Mouse (Mus musculus): ENCODE data around the gene Ctnna2. TPM values are rescaled to one million over a fixed set of nuclear protein-coding genes. Genes with fewer than 3 reads are reported as not detected.

Gene Ctnna2
- polyA plus RNA-seq, 1 experiment, result 0.70 TPM

- no peaks in the 10 kb centered on the region for H3K4me1 ChIP-seq (replicated peaks; ENCODE audit: control insufficient read depth, insufficient read depth, low read length)
- DNase-seq, result no peak
- 91% methylated on average over 3 of the region's 3 CpGs for WGBS
- no peaks in the 10 kb centered on the region for H3K27me3 ChIP-seq (ENCODE audit: control insufficient read depth, insufficient read depth, low read length)
- no peak overlapping the region for H3K4me3 ChIP-seq (ENCODE audit: control insufficient read depth, insufficient read depth, low read length)
- H3K36me3 ChIP-seq (ENCODE audit: control insufficient read depth, insufficient read depth, low read length), result no peaks in the 10 kb centered on the region
- H3K27ac ChIP-seq (ENCODE audit: control insufficient read depth, insufficient read depth, low read length), result no peak overlapping the region
- TF ChIP-seq POLR2A (IDR thresholded peaks at IDR 0.05; ENCODE audit: control insufficient read depth, extremely low read depth, insufficient read depth, low read length, poor library complexity), result no peak
- no peak for TF ChIP-seq CTCF (IDR thresholded peaks at IDR 0.05; ENCODE audit: borderline replicate concordance, control insufficient read depth, extremely low read depth, insufficient read depth, low read length, poor library complexity)
These were observed 714.3 kb downstream of the Ctnna2 start for GRCm38 (mm10) chr6:77265163-77265562.

DNA sequence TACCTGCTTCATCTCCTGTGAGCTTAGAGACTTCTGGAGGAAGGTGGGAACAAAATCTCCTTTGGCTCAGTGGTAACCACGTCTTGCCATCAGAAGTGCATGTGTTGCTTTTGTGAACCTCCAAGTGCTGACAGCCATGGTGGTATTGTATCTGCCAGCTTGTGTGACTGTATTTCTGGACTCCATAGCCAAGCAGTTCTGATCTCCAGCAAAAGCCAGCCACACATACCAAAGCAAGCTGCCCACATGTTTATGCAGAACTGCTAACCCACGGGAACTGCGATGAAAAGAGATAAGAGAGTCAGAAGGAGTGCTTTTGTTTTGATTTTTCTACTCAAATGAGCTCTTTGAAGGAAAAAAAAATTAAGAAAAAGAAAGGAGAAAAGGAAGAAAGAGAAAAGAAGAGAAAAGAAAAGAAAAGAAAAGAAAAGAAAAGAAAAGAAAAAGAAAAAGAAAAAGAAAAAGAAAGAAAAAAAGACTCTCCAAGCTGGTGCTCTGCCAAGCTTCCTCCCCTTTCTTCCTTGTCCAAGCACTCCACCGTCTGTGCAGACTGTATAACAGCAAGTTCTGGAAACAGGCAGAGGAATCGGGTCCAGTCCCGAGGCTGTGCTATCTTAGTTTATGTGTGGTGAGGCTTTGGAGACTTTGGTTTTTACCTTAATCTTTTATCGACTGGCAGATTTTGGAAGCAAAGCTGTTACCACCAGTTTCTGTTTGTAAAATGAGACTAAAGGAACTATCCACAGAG lies 722.0 kb downstream of the Ctnna2 start:
- H3K4me1 ChIP-seq (replicated peaks; ENCODE audit: control insufficient read depth, insufficient read depth, low read length), result no peaks in the 10 kb centered on the region
- no peak for DNase-seq
- no peak overlapping the region for H3K27ac ChIP-seq (ENCODE audit: control insufficient read depth, insufficient read depth, low read length)
- WGBS, result 39% methylated on average over 7 of the region's 7 CpGs
- H3K27me3 ChIP-seq (ENCODE audit: control insufficient read depth, insufficient read depth, low read length), result no peaks in the 10 kb centered on the region
- no peak overlapping the region for H3K4me3 ChIP-seq (ENCODE audit: control insufficient read depth, insufficient read depth, low read length)
- no peaks in the 10 kb centered on the region for H3K36me3 ChIP-seq (ENCODE audit: control insufficient read depth, insufficient read depth, low read length)
- TF ChIP-seq POLR2A (IDR thresholded peaks at IDR 0.05; ENCODE audit: control insufficient read depth, extremely low read depth, insufficient read depth, low read length, poor library complexity) (no peak), CTCF (IDR thresholded peaks at IDR 0.05; ENCODE audit: borderline replicate concordance, control insufficient read depth, extremely low read depth, insufficient read depth, low read length, poor library complexity) (no peak)

- DNase-seq, result no peak
- no peaks in the 10 kb centered on the region for H3K4me1 ChIP-seq (replicated peaks; ENCODE audit: control insufficient read depth, insufficient read depth, low read length)
- H3K27me3 ChIP-seq (ENCODE audit: control insufficient read depth, insufficient read depth, low read length), result no peaks in the 10 kb centered on the region
- no peak overlapping the region for H3K27ac ChIP-seq (ENCODE audit: control insufficient read depth, insufficient read depth, low read length)
- no peaks in the 10 kb centered on the region for H3K36me3 ChIP-seq (ENCODE audit: control insufficient read depth, insufficient read depth, low read length)
- WGBS, result 82% methylated on average over 4 of the region's 4 CpGs
- H3K4me3 ChIP-seq (ENCODE audit: control insufficient read depth, insufficient read depth, low read length), result no peak overlapping the region
- no peak for TF ChIP-seq CTCF (IDR thresholded peaks at IDR 0.05; ENCODE audit: borderline replicate concordance, control insufficient read depth, extremely low read depth, insufficient read depth, low read length, poor library complexity)
- TF ChIP-seq POLR2A (IDR thresholded peaks at IDR 0.05; ENCODE audit: control insufficient read depth, extremely low read depth, insufficient read depth, low read length, poor library complexity), result no peak
These were observed 723.2 kb downstream of the Ctnna2 start for GRCm38 (mm10) chr6:77256348-77256747.

DNA sequence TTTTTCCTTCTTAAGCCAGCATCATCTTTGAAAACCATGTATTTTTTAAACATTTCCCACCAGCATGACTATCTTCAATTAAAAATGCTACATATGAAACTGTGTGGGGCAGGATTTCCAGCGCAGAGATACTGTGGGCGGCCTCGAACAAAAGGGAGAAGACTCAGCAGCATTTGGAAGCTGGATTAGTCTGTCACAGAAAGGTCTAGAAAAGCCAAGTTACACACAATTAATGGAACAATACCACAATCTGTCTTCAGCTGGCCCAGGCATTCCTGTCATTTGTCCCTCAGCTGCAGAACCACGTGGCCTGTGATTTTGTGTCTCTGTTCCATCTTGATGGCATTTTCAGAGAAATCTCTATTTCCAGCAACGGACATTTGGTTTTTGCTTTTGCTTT lies 726.0 kb downstream of the Ctnna2 start:
- TF ChIP-seq POLR2A (IDR thresholded peaks at IDR 0.05; ENCODE audit: control insufficient read depth, extremely low read depth, insufficient read depth, low read length, poor library complexity) (no peak), CTCF (IDR thresholded peaks at IDR 0.05; ENCODE audit: borderline replicate concordance, control insufficient read depth, extremely low read depth, insufficient read depth, low read length, poor library complexity) (no peak)
- no peaks in the 10 kb centered on the region for H3K27me3 ChIP-seq (ENCODE audit: control insufficient read depth, insufficient read depth, low read length)
- no peak for DNase-seq
- no peak overlapping the region for H3K4me3 ChIP-seq (ENCODE audit: control insufficient read depth, insufficient read depth, low read length)
- H3K4me1 ChIP-seq (replicated peaks; ENCODE audit: control insufficient read depth, insufficient read depth, low read length), result no peaks in the 10 kb centered on the region
- WGBS, result 82% methylated on average over 5 of the region's 5 CpGs
- no peaks in the 10 kb centered on the region for H3K36me3 ChIP-seq (ENCODE audit: control insufficient read depth, insufficient read depth, low read length)
- H3K27ac ChIP-seq (ENCODE audit: control insufficient read depth, insufficient read depth, low read length), result no peak overlapping the region

DNA sequence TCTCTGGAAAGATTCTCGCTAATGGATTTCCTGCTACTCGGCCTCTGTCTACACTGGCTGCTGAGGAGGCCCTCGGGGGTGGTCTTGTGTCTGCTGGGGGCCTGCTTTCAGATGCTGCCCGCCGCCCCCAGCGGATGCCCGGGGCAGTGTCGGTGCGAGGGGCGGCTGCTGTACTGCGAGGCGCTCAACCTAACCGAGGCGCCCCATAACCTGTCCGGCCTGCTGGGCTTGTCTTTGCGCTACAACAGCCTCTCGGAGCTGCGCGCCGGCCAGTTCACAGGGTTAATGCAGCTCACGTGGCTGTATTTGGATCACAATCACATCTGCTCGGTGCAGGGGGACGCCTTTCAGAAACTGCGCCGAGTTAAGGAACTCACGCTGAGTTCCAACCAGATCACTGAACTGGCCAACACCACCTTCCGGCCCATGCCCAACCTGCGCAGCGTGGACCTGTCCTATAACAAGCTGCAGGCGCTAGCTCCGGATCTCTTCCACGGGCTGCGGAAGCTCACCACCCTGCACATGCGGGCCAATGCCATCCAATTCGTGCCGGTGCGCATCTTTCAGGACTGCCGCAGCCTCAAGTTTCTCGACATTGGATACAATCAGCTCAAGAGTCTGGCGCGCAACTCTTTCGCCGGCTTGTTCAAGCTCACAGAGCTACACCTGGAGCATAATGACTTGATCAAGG lies 735.8 kb downstream of the Ctnna2 start:
- Histone ChIP-seq H3K27ac (ENCODE audit: control insufficient read depth, insufficient read depth, low read length) (no peak overlapping the region), H3K4me1 (replicated peaks; ENCODE audit: control insufficient read depth, insufficient read depth, low read length) (no peaks in the 10 kb centered on the region), H3K27me3 (ENCODE audit: control insufficient read depth, insufficient read depth, low read length) (no peaks in the 10 kb centered on the region; the same call in 1 of the 2 replicates), H3K4me3 (ENCODE audit: control insufficient read depth, insufficient read depth, low read length) (no peak overlapping the region), H3K36me3 (ENCODE audit: control insufficient read depth, insufficient read depth, low read length) (no peaks in the 10 kb centered on the region)
- WGBS, result 3% methylated on average over 43 of the region's 43 CpGs
- TF ChIP-seq POLR2A (IDR thresholded peaks at IDR 0.05; ENCODE audit: control insufficient read depth, extremely low read depth, insufficient read depth, low read length, poor library complexity) (no peak), CTCF (IDR thresholded peaks at IDR 0.05; ENCODE audit: borderline replicate concordance, control insufficient read depth, extremely low read depth, insufficient read depth, low read length, poor library complexity) (no peak)
- no peak for DNase-seq

DNA sequence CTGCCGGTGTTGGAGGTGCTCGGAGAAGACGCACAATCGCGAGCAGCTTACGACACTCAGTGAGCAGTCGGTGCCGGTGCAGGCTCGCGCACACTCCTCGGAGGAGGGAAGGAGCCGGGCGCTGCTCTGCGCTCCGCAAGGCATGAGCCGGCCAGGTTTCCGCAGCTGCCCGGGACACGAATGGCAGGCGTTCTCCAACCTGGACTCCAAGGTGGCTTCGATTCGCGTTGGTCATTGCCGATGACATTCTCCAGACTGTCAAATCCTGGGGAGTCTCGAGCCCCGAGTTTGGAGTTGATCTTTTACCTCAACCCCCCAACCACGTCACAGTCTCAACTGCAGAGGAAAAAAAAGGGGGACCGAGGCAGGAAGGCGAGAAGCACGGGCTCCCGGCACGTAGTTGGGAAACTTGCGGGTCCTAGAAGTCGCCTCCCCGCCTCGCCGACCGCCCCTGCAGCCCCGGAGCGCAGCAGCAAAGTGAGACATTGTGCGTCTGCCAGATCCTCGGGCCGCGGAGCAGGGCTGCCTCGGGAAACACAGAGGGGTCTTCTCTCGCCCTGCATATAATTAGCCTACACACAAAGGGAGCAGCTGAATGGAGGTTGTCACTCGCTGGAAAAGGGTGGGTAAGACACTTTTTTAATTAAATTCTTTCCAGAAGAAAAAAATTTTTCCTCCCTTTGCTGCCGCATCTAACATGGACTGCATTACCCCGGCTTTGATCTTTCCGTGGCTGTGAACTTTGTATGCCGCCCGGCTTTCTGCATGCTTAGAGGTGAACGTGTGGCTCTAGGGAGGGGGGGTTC lies 736.7 kb downstream of the Ctnna2 start, which contains the start of gene Lrrtm1:
Lrrtm1 (plus strand) TSS at position 89 of the 806 bp plus-strand sequence.
- TF ChIP-seq POLR2A (IDR thresholded peaks at IDR 0.05; ENCODE audit: control insufficient read depth, extremely low read depth, insufficient read depth, low read length, poor library complexity) (no peak), CTCF (IDR thresholded peaks at IDR 0.05; ENCODE audit: borderline replicate concordance, control insufficient read depth, extremely low read depth, insufficient read depth, low read length, poor library complexity) (no peak)
- Histone ChIP-seq H3K27me3 (ENCODE audit: control insufficient read depth, insufficient read depth, low read length) (no peaks in the 10 kb centered on the region; the same call in 1 of the 2 replicates), H3K27ac (ENCODE audit: control insufficient read depth, insufficient read depth, low read length) (no peak within 1 kb of the TSS), H3K4me1 (replicated peaks; ENCODE audit: control insufficient read depth, insufficient read depth, low read length) (no peaks in the 10 kb centered on the region), H3K36me3 (ENCODE audit: control insufficient read depth, insufficient read depth, low read length) (no peaks in the 10 kb centered on the region), H3K4me3 (ENCODE audit: control insufficient read depth, insufficient read depth, low read length) (no peak within 1 kb of the TSS)
- no peak for DNase-seq
- WGBS, result 3% methylated on average over 53 of the region's 53 CpGs

Measured in thymus, adult 2 months (tissue).